Mouse (Mus musculus) naive thymus-derived CD4-positive, alpha-beta T cell, adult 2 months (primary cell): Measurements from ENCODE around the gene Cbr1.
"Not testable (repeated sequence)": the region's sequence is repeated elsewhere in the genome, so short reads cannot be mapped to it uniquely, and the experiment has no call there.

Experiments used
- DNase-seq: peaks from one replicate; pipeline ENCODE4 v3.0.0-alpha.2; 2011; ENCODE audit warnings: low read depth

The Cbr1 gene

GRCm38 (mm10) chr16:93599461-93599860 lies 6.2 kb upstream of the Cbr1 start:
- DNase-seq = no peak

GRCm38 (mm10) chr16:93603439-93604212 lies 2.0 kb upstream of the Cbr1 start, which contains the start of gene Setd4:
Setd4 (minus strand) TSS chr16:93604063.
- peak; percentile 90 for DNase-seq

DNA sequence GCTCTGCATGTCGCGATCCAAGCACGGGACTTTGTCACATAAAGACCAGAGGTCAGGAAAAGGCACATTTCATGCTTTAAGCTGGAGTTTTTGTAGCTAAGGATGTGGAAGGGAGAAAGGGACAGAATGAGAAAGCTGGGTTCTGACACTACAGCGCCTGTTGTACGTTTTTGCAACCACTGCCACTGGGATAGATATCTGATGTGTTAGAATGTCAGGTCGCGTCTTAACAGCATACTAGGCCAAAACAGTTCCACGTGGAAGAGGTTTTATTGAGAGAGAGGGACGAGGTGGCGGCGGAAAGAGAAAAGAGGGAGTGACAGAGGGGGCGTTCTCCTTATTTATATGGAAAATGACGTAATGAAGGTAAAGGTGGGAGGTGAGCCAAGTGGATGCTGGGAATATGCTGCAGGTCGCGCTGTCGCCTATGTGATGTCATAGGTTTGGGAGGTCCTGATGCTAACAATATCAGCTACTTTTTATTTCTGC lies 1.1 kb upstream of the Cbr1 start:
- no peak for DNase-seq

- DNase-seq = peak; percentile 15
Observed at GRCm38 (mm10) chr16:93606146-93606545, 493 bp downstream of the Cbr1 start.

DNA sequence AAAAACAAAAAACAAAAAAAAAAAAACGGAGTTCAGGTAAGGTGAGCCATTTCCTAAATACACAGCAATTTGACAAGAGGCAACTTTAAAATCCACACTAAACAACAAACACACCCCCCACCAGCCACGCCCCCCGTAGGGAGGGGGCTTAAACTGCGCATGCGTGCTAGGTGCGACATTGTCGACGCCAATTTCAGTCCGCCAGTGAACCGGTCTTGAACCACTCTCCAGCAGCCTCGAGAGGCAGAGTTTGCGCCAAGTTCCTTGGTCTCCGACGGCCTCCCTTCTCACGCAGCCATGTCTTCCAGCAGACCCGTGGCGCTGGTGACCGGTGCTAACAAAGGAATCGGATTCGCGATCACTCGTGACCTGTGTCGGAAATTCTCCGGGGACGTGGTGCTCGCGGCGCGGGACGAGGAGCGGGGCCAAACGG lies 2.0 kb downstream of the Cbr1 start:
- peak; percentile 95 for DNase-seq

- DNase-seq = peak; percentile 62
Observed at GRCm38 (mm10) chr16:93608731-93609130, 3.1 kb downstream of the Cbr1 start.

- no peak for DNase-seq
Observed at GRCm38 (mm10) chr16:93609796-93610195, 4.1 kb downstream of the Cbr1 start.

DNA sequence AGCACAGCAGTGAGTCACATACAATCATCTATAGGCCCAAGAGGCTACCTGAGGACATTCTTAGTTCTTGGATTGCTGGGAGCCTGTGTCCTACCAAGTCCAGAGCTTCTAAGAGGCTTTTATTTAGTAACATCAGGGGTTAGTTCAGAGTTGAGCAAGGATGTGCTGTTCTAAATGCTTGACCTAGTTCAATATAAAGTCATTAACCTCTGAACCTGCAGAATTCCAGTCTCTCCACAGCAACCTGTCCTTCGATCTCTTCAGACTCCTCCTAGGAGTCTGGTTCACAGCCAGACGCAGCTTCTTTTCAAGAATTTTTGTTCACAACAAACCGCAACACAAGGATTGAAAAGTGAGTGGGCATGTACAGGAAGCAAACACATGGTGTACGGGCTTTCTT lies 5.3 kb downstream of the Cbr1 start:
- no peak for DNase-seq

DNA sequence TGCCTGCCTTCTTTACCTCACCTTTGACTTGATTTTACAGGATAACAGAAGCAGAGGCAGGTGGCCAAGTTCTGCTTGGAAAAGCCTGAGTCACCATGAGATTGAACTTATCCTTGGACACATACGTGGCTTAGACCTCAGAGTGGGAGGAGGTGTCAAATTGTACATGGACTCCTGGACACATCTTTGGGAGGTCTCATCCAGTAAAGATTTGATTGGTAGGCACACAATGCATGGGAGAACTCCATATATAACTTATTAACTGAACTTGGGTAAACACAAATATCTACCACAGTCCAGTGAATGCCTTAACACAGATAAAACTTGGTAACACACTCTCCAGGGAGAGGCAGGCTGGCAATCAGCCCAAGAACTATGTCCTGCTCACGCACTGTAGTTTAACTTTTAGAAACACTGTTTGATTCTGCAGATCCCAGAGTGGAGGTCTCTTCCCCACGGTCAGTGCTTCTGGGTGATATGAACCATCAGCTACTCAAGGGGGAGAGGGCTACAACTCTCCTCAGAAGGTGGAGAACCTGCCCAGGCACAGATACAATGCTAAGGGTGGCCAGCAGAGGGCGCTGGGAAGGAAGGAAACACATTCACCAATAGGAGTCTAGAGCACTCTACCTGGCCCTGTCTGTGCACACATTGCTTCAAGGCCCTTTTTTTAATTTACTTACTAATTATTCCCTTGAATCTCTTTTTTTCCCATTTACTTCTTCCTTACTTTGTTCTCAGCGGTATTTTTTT lies 9.6 kb downstream of the Cbr1 start:
- peak; percentile 84 for DNase-seq

DNA sequence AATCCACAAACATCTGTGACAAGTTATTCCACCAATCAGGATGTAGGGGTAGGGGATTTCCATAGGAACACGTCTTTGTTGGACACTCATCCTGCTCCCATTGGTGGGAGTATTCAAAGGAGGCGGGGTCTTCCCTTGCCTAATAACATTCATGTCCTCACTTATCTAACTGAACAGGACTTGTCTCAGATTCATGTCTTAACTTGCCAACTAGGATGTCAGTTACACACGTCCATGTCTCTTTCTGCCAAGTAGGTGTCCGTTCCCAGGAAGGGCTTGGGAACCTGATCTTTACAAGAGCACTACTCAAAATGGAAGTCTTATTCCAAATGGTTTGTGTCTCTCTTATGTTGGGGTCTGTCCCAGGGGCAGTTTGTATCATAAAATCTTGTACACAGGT lies 18.1 kb downstream of the Cbr1 start:
- DNase-seq = not testable (repeated sequence)

DNA sequence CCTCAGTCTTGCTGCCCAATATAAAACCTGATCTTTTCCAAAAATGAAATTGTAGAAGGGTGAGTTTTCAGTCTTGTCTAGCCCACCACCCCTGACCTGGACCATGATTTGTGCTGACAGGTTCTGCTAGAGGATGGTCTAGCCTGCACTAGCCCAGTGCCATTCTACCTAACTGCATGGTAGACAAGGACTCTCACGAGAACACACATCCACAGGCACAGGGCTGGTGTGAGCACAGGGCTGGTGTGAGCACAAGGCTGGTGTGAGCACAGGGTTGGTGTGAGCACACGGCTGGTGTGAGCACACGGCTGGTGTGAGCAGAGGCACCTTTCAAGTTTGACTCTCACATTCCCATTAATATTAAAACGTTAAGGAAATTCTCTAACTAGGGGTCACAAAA lies 19.0 kb downstream of the Cbr1 start:
- no peak for DNase-seq

DNA sequence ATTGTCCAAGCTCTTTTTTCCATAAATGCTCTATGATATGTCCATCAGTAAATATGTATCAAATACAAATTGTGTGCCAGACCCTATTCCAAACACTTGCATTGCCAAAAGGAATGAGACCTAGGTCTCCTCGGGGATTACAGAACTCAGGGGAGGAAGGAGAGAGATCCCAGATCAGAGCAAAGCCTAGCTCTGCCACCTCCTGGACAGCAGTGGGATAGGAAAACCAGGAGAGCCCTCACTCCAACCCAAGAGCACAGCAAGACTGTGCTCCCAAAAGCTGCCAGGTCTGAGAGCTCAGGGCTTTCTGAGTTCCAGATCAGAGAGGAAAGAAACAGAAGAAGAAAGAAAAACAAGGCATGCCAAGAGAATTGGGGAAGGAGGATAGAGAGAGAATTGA lies 21.1 kb downstream of the Cbr1 start:
- DNase-seq = no peak

GRCm38 (mm10) chr16:93627761-93628400 lies 22.2 kb downstream of the Cbr1 start, which contains the start of gene Gm5678:
Gm5678 (plus strand) TSS chr16:93628097.
- no peak for DNase-seq

DNA sequence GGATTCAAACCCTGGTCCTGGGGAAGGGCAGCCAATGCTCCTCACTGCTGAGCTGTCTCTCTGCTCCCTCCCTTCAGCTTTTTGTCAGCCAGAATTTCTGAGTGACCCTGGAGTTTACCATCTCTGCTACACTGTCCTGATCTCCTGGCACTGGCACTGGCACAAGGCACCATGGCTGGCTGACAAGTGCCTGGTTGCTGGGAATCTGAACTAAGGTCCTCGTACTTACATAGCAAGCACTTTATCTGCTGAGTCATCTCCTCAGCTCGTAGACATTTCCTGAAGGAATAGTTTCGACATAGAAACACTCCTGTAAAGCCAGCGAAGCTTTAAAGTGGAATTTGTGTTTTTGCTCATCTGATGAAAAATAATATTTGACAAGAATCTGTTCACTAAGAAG lies 38.4 kb downstream of the Cbr1 start:
- DNase-seq = no peak

- DNase-seq = no peak
Observed at GRCm38 (mm10) chr16:93648441-93649183, 43.0 kb downstream of the Cbr1 start.
